Mouse (Mus musculus) regulatory T cell (primary cell): ENCODE results near the gene Fpr1.

ENCODE experiments used
- in situ Hi-C: fragments of 300-600 bp; cut with MboI, MseI; formaldehyde crosslinking; loops from one replicate; pipeline ENCODE4 v1.15.1; 2025; ENCODE audit warnings: high pct_unique_total_duplicates

The Fpr1 gene

GRCm38 (mm10) chr17:17849906-17850712 is 33.6 kb downstream of the Fpr1 start:
- in situ Hi-C loops, result no loop called here

- in situ Hi-C loops, result no loop called here
These were observed 34.8 kb downstream of the Fpr1 start for GRCm38 (mm10) chr17:17848988-17849387.

GRCm38 (mm10) chr17:17845187-17846027 is 38.3 kb downstream of the Fpr1 start:
- in situ Hi-C loops, result no loop called here

GRCm38 (mm10) chr17:17844606-17845005 is 39.1 kb downstream of the Fpr1 start:
- in situ Hi-C loops, result loop anchor here (5.0 kb wide), 1 partner anchor 77 kb away; no protein-coding TSS in a partner anchor

- in situ Hi-C loops, result loop anchor here (5.0 kb wide), 1 partner anchor 76 kb away; no protein-coding TSS in a partner anchor
These were observed 40.0 kb downstream of the Fpr1 start for GRCm38 (mm10) chr17:17843534-17844261.

GRCm38 (mm10) chr17:17840796-17841195 is 42.9 kb downstream of the Fpr1 start:
- in situ Hi-C loops, result loop anchor here (5.0 kb wide), 1 partner anchor 73 kb away; no protein-coding TSS in a partner anchor

- in situ Hi-C loops, result no loop called here
These were observed 44.5 kb downstream of the Fpr1 start for GRCm38 (mm10) chr17:17839276-17839675.

GRCm38 (mm10) chr17:17837919-17838701 is 45.6 kb downstream of the Fpr1 start:
- in situ Hi-C loops, result no loop called here

- in situ Hi-C loops, result no loop called here
These were observed 46.3 kb downstream of the Fpr1 start for GRCm38 (mm10) chr17:17837426-17837825.

GRCm38 (mm10) chr17:17836101-17836500 is 47.6 kb downstream of the Fpr1 start:
- in situ Hi-C loops, result no loop called here

GRCm38 (mm10) chr17:17834896-17835295 is 48.8 kb downstream of the Fpr1 start:
- in situ Hi-C loops, result no loop called here

- in situ Hi-C loops, result no loop called here
These were observed 53.0 kb downstream of the Fpr1 start for GRCm38 (mm10) chr17:17830731-17831130.

- in situ Hi-C loops, result no loop called here
These were observed 53.8 kb downstream of the Fpr1 start for GRCm38 (mm10) chr17:17829816-17830535.

GRCm38 (mm10) chr17:17829052-17829785 is 54.5 kb downstream of the Fpr1 start:
- in situ Hi-C loops, result no loop called here

GRCm38 (mm10) chr17:17828191-17828981 is 55.4 kb downstream of the Fpr1 start:
- in situ Hi-C loops, result no loop called here

GRCm38 (mm10) chr17:17827658-17828190 is 56.0 kb downstream of the Fpr1 start:
- in situ Hi-C loops, result no loop called here

- in situ Hi-C loops, result no loop called here
These were observed 56.7 kb downstream of the Fpr1 start, which contains the start of gene Spaca6 for GRCm38 (mm10) chr17:17826751-17827657. Gene Spaca6 (plus strand): TSS chr17:17827158.
